Mouse (Mus musculus): Measurements from ENCODE around the gene Alpk1. TPM values are rescaled to one million over a fixed set of nuclear protein-coding genes. Genes with fewer than 3 reads are reported as not detected.

Gene Alpk1
- total RNA-seq, 2 experiments from 2014 or later, result 10.0 to 11.0 TPM

DNA sequence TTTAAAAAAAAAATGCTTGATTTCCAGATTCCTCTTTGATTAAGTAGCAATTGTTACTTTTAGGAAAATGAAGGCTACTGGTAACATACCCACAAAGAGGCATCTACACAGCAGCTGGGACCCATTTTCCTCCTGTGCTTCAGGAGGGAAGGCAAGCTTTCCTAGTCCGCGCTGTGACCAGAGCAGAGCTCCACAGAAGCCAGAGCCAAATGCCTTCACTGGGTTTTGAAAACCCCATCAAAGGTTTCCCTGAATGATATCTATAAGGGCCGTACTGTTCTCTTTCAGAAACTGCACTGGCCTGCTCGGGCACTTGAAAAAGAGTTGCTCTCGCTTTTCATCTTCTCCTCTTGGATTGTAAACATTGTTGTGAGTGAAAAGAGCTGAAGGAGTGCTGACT, 60.7 kb downstream of the Alpk1 start:
- Histone ChIP-seq H3K27ac (no peak overlapping the region), H3K4me3 (no peak overlapping the region)
- DNase-seq (ENCODE audit: low spot score in 2 of 2), result no peak
- TF ChIP-seq CTCF (conservative IDR thresholded peaks at IDR 0.05), result no peak

- DNase-seq (ENCODE audit: low spot score in 2 of 2), result no peak
- Histone ChIP-seq H3K4me3 (no peak overlapping the region), H3K27ac (no peak overlapping the region; the same call in 1 of the 2 replicates)
- no peak for TF ChIP-seq CTCF (conservative IDR thresholded peaks at IDR 0.05)
These were observed 63.6 kb downstream of the Alpk1 start for GRCm38 (mm10) chr3:127716759-127717158.

DNA sequence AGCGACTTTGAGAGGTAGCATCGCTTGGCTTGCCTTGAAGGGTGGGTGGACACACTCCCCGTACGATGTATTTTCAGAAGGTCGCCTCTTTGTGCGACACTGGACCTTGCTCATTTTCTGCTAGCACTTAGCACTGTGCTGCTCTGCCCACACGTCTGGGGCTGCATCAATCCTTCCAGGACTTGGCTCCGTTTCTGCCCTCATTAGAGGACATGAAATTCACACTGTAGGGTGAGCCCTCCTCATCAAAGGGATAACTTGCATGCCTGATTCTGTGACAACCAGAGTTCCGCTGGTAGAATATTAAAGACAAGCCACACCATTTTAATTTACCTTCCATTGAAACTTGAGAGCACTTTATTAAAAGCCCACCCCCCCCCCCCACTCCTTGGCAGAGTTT, 67.2 kb downstream of the Alpk1 start:
- TF ChIP-seq CTCF (conservative IDR thresholded peaks at IDR 0.05), result no peak
- DNase-seq (ENCODE audit: low spot score in 2 of 2), result no peak
- Histone ChIP-seq H3K27ac (no peak overlapping the region), H3K4me3 (no peak overlapping the region)

DNA sequence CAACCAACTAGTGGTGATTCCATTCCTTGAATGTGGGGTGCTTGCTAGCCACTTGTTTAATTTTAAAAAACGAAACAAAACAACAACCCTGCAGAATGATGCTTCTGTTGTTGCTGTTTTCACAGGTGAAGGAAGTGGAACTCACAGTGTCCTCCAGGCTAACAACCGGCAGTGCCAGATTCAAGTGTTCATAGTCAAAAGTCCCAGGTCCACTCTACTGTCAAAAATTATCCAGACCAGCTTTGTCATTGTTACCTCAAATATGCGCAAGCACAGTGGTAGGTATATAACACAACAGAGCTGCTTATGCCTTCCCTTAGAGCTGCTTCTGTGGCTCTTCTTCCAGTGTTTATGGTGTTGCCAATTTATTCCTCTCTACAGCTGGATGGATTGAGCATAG, 68.8 kb downstream of the Alpk1 start:
- TF ChIP-seq CTCF (conservative IDR thresholded peaks at IDR 0.05), result no peak
- no peak overlapping the region for H3K4me3 ChIP-seq
- no peak overlapping the region for H3K27ac ChIP-seq
- DNase-seq (ENCODE audit: low spot score in 2 of 2), result no peak

DNA sequence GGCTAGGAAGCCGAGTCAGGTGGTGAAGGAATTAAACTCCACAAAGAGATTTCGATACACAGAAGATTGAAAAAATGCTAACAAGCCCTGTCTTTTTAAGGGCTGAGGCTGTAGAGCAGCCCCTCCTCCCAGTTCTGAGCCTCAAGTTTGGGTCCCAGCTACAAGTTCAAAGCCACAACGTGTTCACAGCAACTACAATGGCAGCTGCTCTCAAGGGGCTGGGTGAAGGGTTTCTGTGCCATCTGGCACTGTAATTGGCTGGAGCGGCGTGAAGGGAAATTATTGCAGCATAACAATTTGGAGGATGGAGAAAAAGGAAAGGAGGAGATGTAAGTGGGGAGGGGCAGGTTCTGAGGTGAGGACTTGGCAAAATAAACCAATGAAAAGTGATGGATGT, 73.2 kb downstream of the Alpk1 start:
- DNase-seq (ENCODE audit: low spot score in 2 of 2), result no peak
- no peak for TF ChIP-seq CTCF (conservative IDR thresholded peaks at IDR 0.05)
- Histone ChIP-seq H3K4me3 (no peak overlapping the region), H3K27ac (0 out of 2 replicates have a peak overlapping the region, but pooled peaks have one; percentile 11)

- Histone ChIP-seq H3K27ac (peak overlapping the region; percentile 75), H3K4me3 (peak overlapping the region; percentile 40; the same call in 1 of the 2 replicates)
- DNase-seq (ENCODE audit: low spot score in 2 of 2), result no peak
- TF ChIP-seq CTCF (conservative IDR thresholded peaks at IDR 0.05), result no peak
These were observed 73.8 kb downstream of the Alpk1 start for GRCm38 (mm10) chr3:127706445-127707088.

DNA sequence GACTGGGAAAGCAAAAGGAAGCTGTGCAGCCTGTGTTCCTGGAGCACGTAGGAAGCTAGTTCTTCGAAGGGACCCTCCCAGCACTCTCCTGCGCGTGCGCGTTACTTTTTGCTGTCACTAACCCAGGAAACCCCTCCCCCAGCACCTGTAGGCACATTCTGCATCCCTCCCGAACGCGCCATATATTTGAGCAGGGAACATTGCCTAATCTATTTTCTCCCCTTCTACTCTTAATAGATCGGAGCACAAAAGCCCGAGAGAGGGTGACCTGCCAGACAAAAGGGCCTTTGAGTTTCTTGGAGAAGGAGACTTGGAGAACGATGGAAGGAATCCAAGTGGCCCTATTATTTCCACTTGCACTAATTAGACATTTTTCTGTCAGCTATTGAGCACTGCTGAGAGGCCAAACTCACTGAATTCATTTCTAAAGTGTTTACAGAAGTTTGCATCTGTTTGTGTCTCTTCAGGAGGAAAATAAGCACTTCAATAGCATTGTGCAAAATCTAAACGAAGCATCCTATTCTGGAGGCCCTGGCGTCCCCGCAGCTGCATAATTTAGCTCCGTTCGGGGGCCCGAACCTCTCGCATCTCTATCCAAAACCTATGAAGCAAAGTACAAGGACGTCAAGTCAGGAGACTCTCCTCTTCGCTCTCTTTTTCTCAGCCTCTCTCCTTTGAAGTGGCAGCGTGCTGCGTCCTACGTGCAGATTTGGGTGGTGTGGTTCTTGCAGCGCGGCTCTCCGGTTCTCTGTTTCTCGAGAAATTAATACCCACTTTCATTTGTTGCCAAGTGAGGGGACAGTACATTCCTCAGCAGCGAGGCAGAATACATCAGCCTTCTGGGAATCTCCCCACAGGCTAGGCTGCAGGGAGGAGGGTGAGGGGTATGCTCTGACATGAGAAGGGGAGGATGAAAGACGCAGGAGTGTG, 74.5 kb downstream of the Alpk1 start:
- peak overlapping the region; percentile 40 for H3K4me3 ChIP-seq
- TF ChIP-seq CTCF (conservative IDR thresholded peaks at IDR 0.05), result no peak
- peak overlapping the region; percentile 75 for H3K27ac ChIP-seq
- peak; percentile 38 to 79 for DNase-seq (ENCODE audit: low spot score in 2 of 2)

- Histone ChIP-seq H3K4me3 (peak overlapping the region; percentile 40; the same call in 1 of the 2 replicates), H3K27ac (peak overlapping the region; percentile 36)
- no peak for DNase-seq (ENCODE audit: low spot score in 2 of 2)
- TF ChIP-seq CTCF (conservative IDR thresholded peaks at IDR 0.05), result no peak
These were observed 75.2 kb downstream of the Alpk1 start for GRCm38 (mm10) chr3:127705139-127705514.

DNA sequence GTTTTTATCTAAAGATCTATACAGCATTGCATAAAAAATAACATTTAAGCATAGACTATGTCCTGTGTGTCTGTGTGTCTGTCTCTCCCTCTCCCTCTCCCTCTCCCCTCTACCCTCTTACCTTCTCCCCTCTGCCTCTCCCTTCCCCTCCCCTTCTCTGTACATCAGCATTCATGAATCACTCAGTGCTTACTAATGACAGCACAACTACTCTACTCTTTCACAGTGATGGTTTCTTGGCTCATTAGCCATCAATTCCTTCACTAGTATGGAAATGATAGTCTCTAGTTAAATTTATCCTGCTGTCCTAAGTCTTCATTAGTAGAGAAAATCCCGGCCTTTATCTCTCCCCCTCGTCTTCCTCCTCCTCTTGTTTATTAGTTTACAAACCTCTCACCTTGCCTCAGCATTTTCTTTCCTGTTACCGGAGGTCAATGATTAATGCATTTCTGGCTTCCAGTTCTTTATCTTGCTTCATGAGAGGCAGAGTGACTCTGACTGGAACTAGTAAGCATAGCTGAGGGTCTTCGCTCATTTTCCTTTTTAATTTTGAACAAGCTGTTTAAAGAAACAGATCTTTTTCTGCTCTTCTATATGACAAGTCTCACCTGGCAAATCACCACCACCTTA, 79.0 kb downstream of the Alpk1 start:
- no peak for TF ChIP-seq CTCF (conservative IDR thresholded peaks at IDR 0.05)

DNA sequence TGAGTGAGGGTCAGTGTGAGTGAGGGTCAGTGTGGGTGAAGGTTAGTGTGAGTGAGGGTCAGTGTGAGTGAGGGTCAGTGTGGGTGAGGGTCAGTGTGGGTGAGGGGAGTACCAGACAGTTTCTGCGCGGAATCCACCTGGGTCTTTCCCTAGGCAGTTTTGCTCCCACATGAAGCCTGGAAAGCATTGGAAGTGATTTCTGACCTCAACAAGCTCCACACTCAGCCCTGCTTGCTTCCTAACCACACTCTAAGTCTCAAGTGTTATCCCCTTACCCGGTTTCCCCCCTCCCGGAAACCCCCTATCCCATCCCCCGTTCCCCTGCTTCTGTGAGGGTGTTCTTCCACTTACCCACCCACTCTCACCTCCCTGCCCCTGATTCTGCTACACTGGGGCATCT, 81.7 kb downstream of the Alpk1 start:
- no peak for DNase-seq (ENCODE audit: low spot score in 2 of 2)
- no peak overlapping the region for H3K4me3 ChIP-seq
- TF ChIP-seq CTCF (conservative IDR thresholded peaks at IDR 0.05), result no peak
- H3K27ac ChIP-seq, result no peak overlapping the region

More for the DNA sequence above, 79.0 kb downstream of the Alpk1 start:
- H3K4me3 ChIP-seq, result no peak overlapping the region
- H3K27ac ChIP-seq, result no peak overlapping the region
- DNase-seq (ENCODE audit: low spot score in 2 of 2), result no peak

- H3K27ac ChIP-seq, result no peak overlapping the region
- DNase-seq (ENCODE audit: low spot score in 2 of 2), result no peak
- no peak for TF ChIP-seq CTCF (conservative IDR thresholded peaks at IDR 0.05)
- H3K4me3 ChIP-seq, result no peak overlapping the region
These were observed 83.8 kb downstream of the Alpk1 start for GRCm38 (mm10) chr3:127696541-127696940.

DNA sequence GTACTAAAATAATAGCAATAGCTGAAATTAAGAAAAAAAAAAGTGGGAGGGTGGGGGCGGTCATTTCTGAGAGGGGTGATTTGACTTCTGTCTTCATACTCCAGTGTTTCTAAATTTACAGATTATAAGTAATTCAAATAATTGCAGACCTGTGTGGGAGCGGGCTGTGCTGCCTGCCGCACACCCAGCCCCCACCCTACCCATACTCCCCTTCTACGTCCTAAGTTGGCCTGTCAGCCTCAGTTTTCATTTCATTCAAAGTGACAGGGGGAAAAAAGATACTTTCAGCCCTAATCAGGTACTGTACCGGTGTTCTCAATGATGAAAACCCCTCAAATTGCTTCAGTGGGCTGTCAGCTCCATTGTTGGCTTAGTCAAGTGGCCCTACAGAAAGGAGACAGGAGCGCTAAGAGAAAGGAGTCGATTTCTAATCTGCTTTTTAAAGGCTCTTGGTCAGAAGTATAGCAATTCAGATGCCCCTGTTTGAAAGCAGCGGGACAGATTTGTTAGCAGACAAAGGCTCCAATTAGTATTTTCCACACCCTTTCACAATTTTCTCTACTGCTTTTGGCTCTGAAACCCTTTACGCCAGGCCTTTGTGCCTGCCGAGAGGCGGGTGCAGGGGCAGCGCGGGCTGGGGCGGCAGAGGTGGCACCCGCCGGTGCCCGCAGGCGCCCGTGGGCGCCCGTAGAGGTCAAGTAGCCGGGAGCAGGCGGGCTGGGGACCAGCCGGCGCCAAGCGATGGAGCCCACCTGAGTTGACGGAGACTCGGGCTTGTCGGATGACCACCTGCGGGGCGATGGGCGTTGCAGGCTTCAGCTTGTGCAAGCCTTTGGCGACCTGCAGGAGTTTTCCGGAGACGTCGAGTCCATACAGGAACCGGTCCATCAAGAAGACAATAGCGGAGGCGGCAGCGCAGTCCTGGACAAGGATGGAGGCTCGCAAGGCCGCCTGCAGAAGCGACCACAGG, 85.2 kb downstream of the Alpk1 start:
- Histone ChIP-seq H3K4me3 (peak overlapping the region; percentile 30), H3K27ac (no peak overlapping the region)
- no peak for DNase-seq (ENCODE audit: low spot score in 2 of 2)
- TF ChIP-seq CTCF (conservative IDR thresholded peaks at IDR 0.05), result no peak

All from layer of hippocampus, adult 2 months (tissue).